Mouse (Mus musculus): ENCODE measurements around the gene Prr15l. TPM values are rescaled to one million over a fixed set of nuclear protein-coding genes. Genes with fewer than 3 reads are reported as not detected.
A peak's percentile ranks its signal among the peaks of the same experiment; 100 is the strongest.

Prr15l gene
- polyA plus RNA-seq, 1 experiment, result not detected

GRCm38 (mm10) chr11:96938426-96938800 is 10.5 kb downstream of the Prr15l start:
- WGBS, result 81% methylated on average over 6 of the region's 6 CpGs
- Histone ChIP-seq H3K27ac (ENCODE audit: insufficient read depth, low read depth, low read length) (no peak overlapping the region), H3K4me1 (ENCODE audit: control insufficient read depth, insufficient read depth, low read length) (peaks cover 5% of the 10 kb centered on the region), H3K4me3 (ENCODE audit: insufficient read depth, low read depth, low read length) (no peak overlapping the region)
- TF ChIP-seq POLR2A (IDR thresholded peaks at IDR 0.05; ENCODE audit: insufficient read depth, low read depth, low read length) (no peak), CTCF (IDR thresholded peaks at IDR 0.05; ENCODE audit: insufficient read depth, low read depth, low read length) (no peak)

GRCm38 (mm10) chr11:96940578-96941465 is 12.9 kb downstream of the Prr15l start:
- Histone ChIP-seq H3K27ac (ENCODE audit: insufficient read depth, low read depth, low read length) (no peak overlapping the region), H3K4me3 (ENCODE audit: insufficient read depth, low read depth, low read length) (no peak overlapping the region), H3K4me1 (ENCODE audit: control insufficient read depth, insufficient read depth, low read length) (peaks cover 8% of the 10 kb centered on the region)
- no peak for TF ChIP-seq POLR2A (IDR thresholded peaks at IDR 0.05; ENCODE audit: insufficient read depth, low read depth, low read length)
- TF ChIP-seq CTCF (IDR thresholded peaks at IDR 0.05; ENCODE audit: insufficient read depth, low read depth, low read length), result no peak
- WGBS, result 79% methylated on average over 16 of the region's 16 CpGs

- peaks cover 8% of the 10 kb centered on the region for H3K4me1 ChIP-seq (ENCODE audit: control insufficient read depth, insufficient read depth, low read length)
- no peak overlapping the region for H3K27ac ChIP-seq (ENCODE audit: insufficient read depth, low read depth, low read length)
- no peak for TF ChIP-seq POLR2A (IDR thresholded peaks at IDR 0.05; ENCODE audit: insufficient read depth, low read depth, low read length)
- TF ChIP-seq CTCF (IDR thresholded peaks at IDR 0.05; ENCODE audit: insufficient read depth, low read depth, low read length), result no peak
- H3K4me3 ChIP-seq (ENCODE audit: insufficient read depth, low read depth, low read length), result no peak overlapping the region
- WGBS, result 79% methylated on average over 6 of the region's 6 CpGs
Measured at GRCm38 (mm10) chr11:96941989-96942590, 14.2 kb downstream of the Prr15l start.

DNA sequence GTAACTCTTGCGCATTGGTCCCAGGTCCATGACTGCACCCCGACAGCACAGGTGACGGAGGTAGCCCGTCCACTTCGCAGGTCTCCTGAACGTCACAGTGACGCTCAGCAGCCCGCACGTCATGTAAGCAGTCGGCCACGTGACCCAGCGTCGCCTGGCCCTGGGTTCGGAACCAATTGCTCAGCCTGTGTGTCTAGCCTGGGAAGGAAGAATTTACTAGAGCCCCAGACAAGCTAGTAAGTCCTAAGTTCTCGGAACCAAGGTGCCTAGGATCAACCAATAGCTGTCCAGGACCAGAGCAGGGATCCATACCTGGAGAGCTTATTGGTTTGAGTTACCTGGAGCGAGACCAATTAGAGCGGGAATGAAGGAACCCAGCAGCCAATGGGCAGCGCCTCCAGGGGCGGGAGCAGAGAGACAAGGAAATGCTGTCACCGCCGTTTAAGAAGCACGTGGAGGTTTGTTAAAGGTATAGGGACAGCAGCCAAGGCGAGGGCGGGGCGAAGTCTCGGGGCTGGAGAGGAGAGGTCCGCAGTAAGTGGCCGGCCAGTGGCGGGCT is 15.9 kb downstream of the Prr15l start, which contains the start of gene Pnpo:
Gene Pnpo, minus strand, starts transcription at position 241 of the 559 bp plus-strand sequence.
- under 1% methylated on average over 29 of the region's 29 CpGs for WGBS

DNA sequence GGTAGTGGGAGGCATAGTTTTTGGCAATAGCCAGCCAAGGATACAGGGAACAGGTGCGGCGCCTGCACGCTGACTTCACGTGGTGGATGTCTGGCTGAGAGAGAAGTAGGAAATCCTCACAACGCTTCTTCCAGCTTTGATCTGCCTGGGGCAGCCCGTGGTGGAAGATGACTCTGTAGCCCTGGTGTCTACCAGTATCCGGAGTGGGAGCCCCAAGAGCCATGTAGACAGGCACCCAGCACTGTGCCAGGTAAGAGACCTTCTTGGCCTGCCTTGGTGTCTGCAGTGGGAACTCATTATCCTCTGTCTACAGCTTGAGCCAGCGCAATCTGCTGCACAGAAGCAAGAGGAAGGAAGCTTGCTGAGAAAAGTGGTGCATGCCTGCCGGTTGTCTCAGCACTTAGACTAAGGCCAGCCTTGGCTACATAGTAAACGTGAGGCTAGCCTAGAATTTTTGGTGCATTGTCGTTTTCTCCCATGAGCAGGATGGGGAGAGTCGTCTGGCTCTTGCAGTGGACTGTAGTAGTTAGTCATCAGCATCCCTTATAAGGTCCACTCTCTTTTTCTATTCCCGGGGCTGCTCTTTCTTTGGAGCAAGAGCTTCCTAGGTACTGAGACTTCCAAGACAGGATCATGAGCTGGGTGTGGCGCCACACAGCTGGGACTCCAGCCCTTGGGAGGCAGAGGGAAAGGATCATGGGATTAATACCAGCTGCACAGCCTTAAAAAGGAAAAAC is 17.1 kb downstream of the Prr15l start:
- no peak overlapping the region for H3K27ac ChIP-seq (ENCODE audit: insufficient read depth, low read depth, low read length)
- no peak overlapping the region for H3K4me3 ChIP-seq (ENCODE audit: insufficient read depth, low read depth, low read length)
- WGBS, result 79% methylated on average over 14 of the region's 14 CpGs
- peaks cover 8% of the 10 kb centered on the region for H3K4me1 ChIP-seq (ENCODE audit: control insufficient read depth, insufficient read depth, low read length)
- TF ChIP-seq POLR2A (IDR thresholded peaks at IDR 0.05; ENCODE audit: insufficient read depth, low read depth, low read length), result no peak
- no peak for TF ChIP-seq CTCF (IDR thresholded peaks at IDR 0.05; ENCODE audit: insufficient read depth, low read depth, low read length)

More for the DNA sequence above, 15.9 kb downstream of the Prr15l start, which contains the start of gene Pnpo:
- Histone ChIP-seq H3K4me3 (ENCODE audit: insufficient read depth, low read depth, low read length) (peak within 1 kb of the TSS; percentile 72), H3K4me1 (ENCODE audit: control insufficient read depth, insufficient read depth, low read length) (peaks cover 8% of the 10 kb centered on the region), H3K27ac (ENCODE audit: insufficient read depth, low read depth, low read length) (no peak within 1 kb of the TSS)
- TF ChIP-seq CTCF (IDR thresholded peaks at IDR 0.05; ENCODE audit: insufficient read depth, low read depth, low read length) (no peak), POLR2A (IDR thresholded peaks at IDR 0.05; ENCODE audit: insufficient read depth, low read depth, low read length) (no peak)

- TF ChIP-seq CTCF (IDR thresholded peaks at IDR 0.05; ENCODE audit: insufficient read depth, low read depth, low read length) (no peak), POLR2A (IDR thresholded peaks at IDR 0.05; ENCODE audit: insufficient read depth, low read depth, low read length) (no peak)
- Histone ChIP-seq H3K27ac (ENCODE audit: insufficient read depth, low read depth, low read length) (no peak overlapping the region), H3K4me1 (ENCODE audit: control insufficient read depth, insufficient read depth, low read length) (peaks cover 8% of the 10 kb centered on the region), H3K4me3 (ENCODE audit: insufficient read depth, low read depth, low read length) (no peak overlapping the region)
- WGBS, result 47% methylated on average over 9 of the region's 9 CpGs
Measured at GRCm38 (mm10) chr11:96946498-96946897, 18.6 kb downstream of the Prr15l start.

DNA sequence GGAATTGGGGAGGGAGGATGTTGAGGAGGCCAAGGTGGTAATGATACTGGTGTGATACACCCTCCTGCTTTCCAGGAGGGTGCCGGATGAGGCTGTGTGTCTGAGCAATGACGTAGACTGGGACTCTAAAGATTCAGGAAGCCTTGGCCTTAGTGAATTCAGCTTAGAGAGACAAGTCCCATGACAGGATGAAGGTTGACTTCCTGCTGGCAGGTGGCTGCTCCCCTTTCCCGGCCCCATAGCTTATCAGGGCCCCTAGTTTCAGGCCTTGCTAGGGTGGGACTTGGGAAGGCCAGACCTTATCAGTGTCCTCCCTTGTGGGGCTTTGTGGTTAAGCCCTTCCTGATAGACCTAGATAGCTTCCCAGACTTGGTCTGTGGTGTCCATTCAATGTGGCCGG is 19.9 kb downstream of the Prr15l start:
- WGBS, result 92% methylated on average over 4 of the region's 4 CpGs
- no peak overlapping the region for H3K4me3 ChIP-seq (ENCODE audit: insufficient read depth, low read depth, low read length)
- peaks cover 12% of the 10 kb centered on the region for H3K4me1 ChIP-seq (ENCODE audit: control insufficient read depth, insufficient read depth, low read length)
- H3K27ac ChIP-seq (ENCODE audit: insufficient read depth, low read depth, low read length), result no peak overlapping the region
- TF ChIP-seq CTCF (IDR thresholded peaks at IDR 0.05; ENCODE audit: insufficient read depth, low read depth, low read length) (no peak), POLR2A (IDR thresholded peaks at IDR 0.05; ENCODE audit: insufficient read depth, low read depth, low read length) (no peak)

- Histone ChIP-seq H3K4me3 (ENCODE audit: insufficient read depth, low read depth, low read length) (no peak overlapping the region), H3K27ac (ENCODE audit: insufficient read depth, low read depth, low read length) (no peak overlapping the region), H3K4me1 (ENCODE audit: control insufficient read depth, insufficient read depth, low read length) (peaks cover 6% of the 10 kb centered on the region; the same call in 1 of the 2 replicates)
- TF ChIP-seq POLR2A (IDR thresholded peaks at IDR 0.05; ENCODE audit: insufficient read depth, low read depth, low read length) (no peak), CTCF (IDR thresholded peaks at IDR 0.05; ENCODE audit: insufficient read depth, low read depth, low read length) (no peak)
- 97% methylated on average over 3 of the region's 3 CpGs for WGBS
Measured at GRCm38 (mm10) chr11:96950767-96951166, 22.9 kb downstream of the Prr15l start.

All from olfactory bulb, adult 2 months (tissue).